Comparison of ENCODE assay signal across 8 mouse cellular contexts in genomic region chr17:46858749-46859444, GRCm38 (mm10). TPM values are rescaled to one million over a fixed set of nuclear protein-coding genes. Genes with fewer than 3 reads are reported as not detected.
DNase-seq lines count a peak whose midpoint lies in the region; ATAC-seq lines count a peak whose summit lies in the region.

No protein-coding gene starts in this region.

- H3K4me1 ChIP-seq in kidney, embryonic 16.5 days (ENCODE audit: insufficient read depth, low read length) = peaks cover 21% of the 10 kb centered on the region
- peaks cover 9% of the 10 kb centered on the region for H3K4me1 ChIP-seq in brown adipose tissue, adult 24 weeks (ENCODE audit: control insufficient read depth, insufficient read depth, insufficient read length, low read length)
- H3K4me1 ChIP-seq in intestine, embryonic 15.5 days (replicated peaks) = peaks cover 13% of the 10 kb centered on the region
- H3K4me1 ChIP-seq in neural tube, embryonic 14.5 days (ENCODE audit: control insufficient read depth, insufficient read depth, low read length) = peaks cover 28% of the 10 kb centered on the region

- WGBS in kidney, embryonic 16.5 days = 15% methylated on average over 9 of the region's 9 CpGs
- 20% methylated on average over 9 of the region's 9 CpGs for WGBS in intestine, embryonic 15.5 days
- 28% methylated on average over 9 of the region's 9 CpGs for WGBS in neural tube, embryonic 14.5 days

- peak overlapping the region; percentile 96 for H3K4me3 ChIP-seq in kidney, embryonic 16.5 days (ENCODE audit: low read length)
- peak overlapping the region; percentile 98; the same call in 1 of the 2 replicates for H3K4me3 ChIP-seq in brown adipose tissue, adult 24 weeks (ENCODE audit: insufficient read depth, low read depth, low read length)
- H3K4me3 ChIP-seq in intestine, embryonic 15.5 days (replicated peaks) = peak overlapping the region; percentile 86
- H3K4me3 ChIP-seq in neural tube, embryonic 14.5 days (ENCODE audit: low read depth, low read length) = peak overlapping the region; percentile 62

- peak overlapping the region; percentile 100 for H3K9ac ChIP-seq in kidney, embryonic 16.5 days (replicated peaks; ENCODE audit: low read length)
- peak overlapping the region; percentile 100 for H3K9ac ChIP-seq in intestine, embryonic 15.5 days
- peak overlapping the region; percentile 100 for H3K9ac ChIP-seq in neural tube, embryonic 14.5 days (replicated peaks; ENCODE audit: low read depth, low read length)

- H3K27ac ChIP-seq in kidney, embryonic 16.5 days (ENCODE audit: low read length) = peak overlapping the region; percentile 100
- H3K27ac ChIP-seq in brown adipose tissue, adult 24 weeks (replicated peaks; ENCODE audit: low read depth, low read length) = no peak overlapping the region
- H3K27ac ChIP-seq in intestine, embryonic 15.5 days = peak overlapping the region; percentile 100
- H3K27ac ChIP-seq in neural tube, embryonic 14.5 days (ENCODE audit: low read depth, low read length) = peak overlapping the region; percentile 100

- H3K9me3 ChIP-seq in kidney, embryonic 16.5 days (ENCODE audit: low read length) = no peaks in the 10 kb centered on the region; the same call in 1 of the 2 replicates
- no peaks in the 10 kb centered on the region for H3K9me3 ChIP-seq in intestine, embryonic 15.5 days
- H3K9me3 ChIP-seq in neural tube, embryonic 14.5 days (ENCODE audit: control insufficient read depth, low read length) = no peaks in the 10 kb centered on the region

- H3K4me2 ChIP-seq in kidney, embryonic 16.5 days (replicated peaks; ENCODE audit: low read depth, low read length) = peak overlapping the region; percentile 57
- H3K4me2 ChIP-seq in intestine, embryonic 15.5 days (replicated peaks) = peak overlapping the region; percentile 59
- peak overlapping the region; percentile 58 for H3K4me2 ChIP-seq in neural tube, embryonic 14.5 days (ENCODE audit: low read depth, low read length)

- DNase-seq in kidney, postnatal 4 days = no peak
- no peak for DNase-seq in layer of hippocampus, postnatal 36 days
- DNase-seq in kidney, adult 8-10 months = no peak
- DNase-seq in layer of hippocampus, adult 9-10 months (ENCODE audit: low spot score) = no peak

- H3K36me3 ChIP-seq in kidney, embryonic 16.5 days (ENCODE audit: insufficient read depth, low read length) = no peaks in the 10 kb centered on the region
- H3K36me3 ChIP-seq in intestine, embryonic 15.5 days = no peaks in the 10 kb centered on the region; the same call in 1 of the 2 replicates
- H3K36me3 ChIP-seq in neural tube, embryonic 14.5 days (ENCODE audit: control insufficient read depth, insufficient read depth, low read length) = 0 out of 2 replicates have a peak, but pooled peaks cover 3% of the 10 kb centered on the region

- ATAC-seq in kidney, embryonic 16.5 days (ENCODE audit: low FRiP score, low TSS enrichment) = no peak
- ATAC-seq in intestine, embryonic 15.5 days = no peak
- ATAC-seq in neural tube, embryonic 14.5 days (ENCODE audit: low read depth) = no peak

- no peaks in the 10 kb centered on the region for H3K27me3 ChIP-seq in kidney, embryonic 16.5 days (ENCODE audit: insufficient read depth, low read length)
- H3K27me3 ChIP-seq in intestine, embryonic 15.5 days (replicated peaks) = no peaks in the 10 kb centered on the region
- H3K27me3 ChIP-seq in neural tube, embryonic 14.5 days (ENCODE audit: control insufficient read depth, insufficient read depth, low read length) = no peaks in the 10 kb centered on the region

RNA-seq across cellular contexts. Expression of gene Bicral, which starts 0.6 kb away (rescaled TPM):
- polyA plus RNA-seq in kidney, embryonic 16.5 days (2015; fragmentation: Nextera tagmentation; extraction: Ambion mirVana) = 3.2 and 3.6 TPM in 2 replicates
- polyA plus RNA-seq in brown adipose tissue, adult 24 weeks (2012; ENCODE audit: insufficient read depth, insufficient read length, missing spikeins) = 5.3 and 9.8 TPM in 2 replicates
- polyA plus RNA-seq in intestine, embryonic 15.5 days (2015; fragmentation: Nextera tagmentation; extraction: Ambion mirVana) = 3.5 and 4.6 TPM in 2 replicates
- 10.8 and 11.5 TPM in 2 replicates for polyA plus RNA-seq in neural tube, embryonic 14.5 days (2014; fragmentation: Nextera tagmentation; extraction: Ambion mirVana)
- total RNA-seq in layer of hippocampus, postnatal 36 days (2021) = 10 to 100 TPM; 48.2 to 62.2 TPM

RNA-seq across cellular contexts. Expression of gene Tbcc, which starts 31.6 kb away (rescaled TPM):
- 49.8 and 54.7 TPM in 2 replicates for polyA plus RNA-seq in kidney, embryonic 16.5 days (2015; fragmentation: Nextera tagmentation; extraction: Ambion mirVana)
- polyA plus RNA-seq in brown adipose tissue, adult 24 weeks (2012; ENCODE audit: insufficient read depth, insufficient read length, missing spikeins) = 10.1 TPM in 2 replicates
- 48.2 and 48.6 TPM in 2 replicates for polyA plus RNA-seq in intestine, embryonic 15.5 days (2015; fragmentation: Nextera tagmentation; extraction: Ambion mirVana)
- 62.1 and 65.4 TPM in 2 replicates for polyA plus RNA-seq in neural tube, embryonic 14.5 days (2014; fragmentation: Nextera tagmentation; extraction: Ambion mirVana)
- 10 to 100 TPM; 29.0 to 32.8 TPM for total RNA-seq in layer of hippocampus, postnatal 36 days (2021)

RNA-seq across cellular contexts. Expression of gene Prph2, which starts 51.4 kb away (rescaled TPM):
- polyA plus RNA-seq in kidney, embryonic 16.5 days (2015; fragmentation: Nextera tagmentation; extraction: Ambion mirVana) = 0.09 and 0.14 TPM in 2 replicates
- polyA plus RNA-seq in brown adipose tissue, adult 24 weeks (2012; ENCODE audit: insufficient read depth, insufficient read length, missing spikeins) = not detected in 2 replicates
- polyA plus RNA-seq in intestine, embryonic 15.5 days (2015; fragmentation: Nextera tagmentation; extraction: Ambion mirVana) = not detected in 2 replicates
- not detected in 2 replicates for polyA plus RNA-seq in neural tube, embryonic 14.5 days (2014; fragmentation: Nextera tagmentation; extraction: Ambion mirVana)
- total RNA-seq in layer of hippocampus, postnatal 36 days (2021) = not detected
